Mouse (Mus musculus) urinary bladder, postnatal 10 days (tissue): ENCODE results near the gene Tmem190.

ENCODE experiments used
- DNase-seq: peaks from one replicate; pipeline ENCODE4 v3.0.0; 2022; ENCODE audit warnings: low spot score

The Tmem190 gene

GRCm38 (mm10) chr7:4782759-4783158 lies at the start of gene Tmem190, which contains the start of gene Il11:
TSS of gene Tmem190 (plus strand) at chr7:4782937.
TSS of gene Il11 (minus strand) at chr7:4782859.
- DNase-seq: no peak

DNA sequence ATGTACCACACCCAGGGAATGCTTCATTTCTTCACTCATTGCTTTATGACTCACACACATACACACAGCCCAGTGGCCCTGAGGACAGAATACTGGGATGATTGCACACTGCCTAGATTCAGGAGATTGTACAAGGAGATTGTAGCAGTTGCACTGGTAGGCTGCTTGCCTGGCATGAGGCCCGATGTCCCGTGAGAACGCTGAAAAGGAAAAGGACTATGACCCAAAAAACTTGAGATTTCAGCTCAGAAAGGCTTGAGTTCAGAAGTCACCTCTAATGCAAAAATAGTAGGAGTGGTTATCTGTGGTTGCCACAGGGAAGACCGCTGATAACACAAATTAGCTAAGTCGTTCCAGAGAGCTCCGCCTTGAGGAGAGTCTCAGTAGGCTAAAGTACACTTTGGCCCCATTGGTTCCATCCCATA lies 49.8 kb upstream of the Tmem190 start:
- DNase-seq: no peak

DNA sequence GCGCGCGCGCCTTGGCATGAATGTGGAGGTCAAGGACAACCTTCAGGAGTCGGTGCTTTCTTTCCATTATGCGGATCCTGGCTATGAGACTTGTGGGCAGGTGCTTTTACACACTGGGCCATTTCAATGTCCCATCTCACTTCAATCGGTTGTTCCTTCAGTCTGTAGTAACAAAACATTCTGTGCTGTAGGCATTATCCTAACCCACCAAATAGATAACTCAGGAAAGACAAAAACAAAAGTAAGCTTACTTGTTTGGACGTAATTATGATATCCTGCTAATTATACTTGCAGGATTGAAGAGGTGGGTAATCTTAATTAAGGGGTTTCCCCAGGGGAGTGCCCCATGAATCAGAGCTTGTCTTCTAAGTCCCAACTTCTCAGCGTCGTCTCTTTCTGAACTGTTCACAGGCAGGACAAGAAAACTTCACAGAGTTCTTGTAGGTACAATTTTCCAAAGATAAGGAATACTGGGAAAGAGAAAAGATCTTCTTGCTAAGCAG lies 43.6 kb upstream of the Tmem190 start:
- no peak for DNase-seq

GRCm38 (mm10) chr7:4739544-4740275 lies 43.0 kb upstream of the Tmem190 start, which contains the start of gene Kmt5c:
TSS of gene Kmt5c (plus strand) at chr7:4740115.
- peak; percentile 94 for DNase-seq

DNA sequence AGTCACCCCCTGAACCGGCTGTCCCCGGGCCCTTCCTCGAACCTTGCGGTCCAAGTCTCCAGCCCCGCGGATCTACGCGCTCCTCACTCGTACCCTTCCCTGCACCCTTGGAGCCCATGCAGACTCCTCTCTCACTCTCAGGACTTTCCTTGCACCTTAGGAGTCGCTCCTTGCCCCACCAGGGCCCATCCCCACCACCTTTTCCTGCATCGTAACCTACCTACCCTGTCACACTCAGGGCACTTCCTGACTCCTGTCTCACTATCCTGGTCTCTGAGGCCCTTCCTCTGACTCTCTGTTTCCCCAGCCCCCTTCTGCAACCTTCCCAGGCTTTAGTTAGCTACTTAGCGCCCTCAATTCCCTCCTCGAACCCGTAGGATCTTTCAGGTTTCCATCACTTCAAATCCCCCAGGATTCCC lies 42.4 kb upstream of the Tmem190 start:
- no peak for DNase-seq

DNA sequence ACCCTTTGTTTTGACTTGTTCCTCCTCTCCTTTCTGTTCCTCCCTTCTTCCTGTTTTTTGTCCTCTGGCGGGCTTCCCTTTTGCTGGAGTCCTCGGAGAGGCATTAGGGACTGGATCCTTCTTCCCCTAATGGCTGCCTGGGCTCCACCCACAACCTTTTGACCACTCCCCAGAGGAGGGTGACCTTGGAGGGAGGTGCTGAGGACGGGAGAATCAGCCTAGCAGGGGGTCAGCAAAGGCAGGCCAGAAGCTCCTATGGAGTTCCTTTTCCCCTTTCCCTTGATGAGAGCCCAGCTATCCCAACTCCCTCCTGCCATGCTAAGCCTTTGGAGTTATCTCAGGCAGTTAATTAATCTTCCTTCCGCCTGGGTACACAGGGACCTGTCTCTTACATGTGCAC lies 41.6 kb upstream of the Tmem190 start:
- DNase-seq: no peak

GRCm38 (mm10) chr7:4741672-4742481 lies 40.9 kb upstream of the Tmem190 start:
- DNase-seq: no peak

GRCm38 (mm10) chr7:4742482-4742819 lies 40.3 kb upstream of the Tmem190 start:
- no peak for DNase-seq

DNA sequence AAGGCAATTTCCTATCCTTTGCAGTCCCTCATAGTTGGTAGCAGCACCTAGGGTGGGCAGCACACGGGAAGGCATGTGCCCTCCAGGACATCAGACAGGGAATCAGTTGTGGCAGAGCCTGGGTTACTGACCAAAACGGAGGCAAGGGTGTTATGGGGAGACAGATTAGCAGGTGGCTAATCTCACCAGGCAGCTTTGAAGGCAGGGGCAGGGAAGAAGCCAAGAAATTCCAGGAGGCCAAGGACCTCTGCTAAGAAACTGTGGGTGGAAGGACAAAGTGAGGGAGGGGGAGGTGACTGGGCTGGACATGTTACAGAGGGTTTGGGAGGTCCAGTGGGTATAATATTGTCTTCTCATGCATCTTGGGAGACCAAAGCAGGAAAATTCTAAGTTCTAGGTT lies 39.4 kb upstream of the Tmem190 start:
- DNase-seq: no peak

DNA sequence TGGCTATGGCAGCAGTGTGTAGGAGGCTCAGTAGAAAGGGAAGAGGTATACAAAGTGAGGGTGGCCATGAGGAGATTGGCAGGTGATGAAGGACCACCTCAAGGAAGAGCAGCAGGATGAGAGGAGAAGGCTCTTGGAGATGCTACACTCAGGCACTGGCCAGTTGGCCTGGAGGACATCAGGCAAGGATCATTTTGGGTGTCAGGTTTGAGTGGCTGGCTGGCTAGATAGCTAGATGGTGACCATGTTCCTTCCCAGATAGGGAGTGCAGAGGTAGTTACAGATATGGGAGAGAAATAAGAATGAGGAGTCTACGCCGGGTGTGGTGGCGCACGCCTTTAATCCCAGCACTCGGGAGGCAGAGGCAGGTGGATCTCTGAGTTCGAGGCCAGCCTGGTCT lies 37.9 kb upstream of the Tmem190 start:
- DNase-seq: no peak

DNA sequence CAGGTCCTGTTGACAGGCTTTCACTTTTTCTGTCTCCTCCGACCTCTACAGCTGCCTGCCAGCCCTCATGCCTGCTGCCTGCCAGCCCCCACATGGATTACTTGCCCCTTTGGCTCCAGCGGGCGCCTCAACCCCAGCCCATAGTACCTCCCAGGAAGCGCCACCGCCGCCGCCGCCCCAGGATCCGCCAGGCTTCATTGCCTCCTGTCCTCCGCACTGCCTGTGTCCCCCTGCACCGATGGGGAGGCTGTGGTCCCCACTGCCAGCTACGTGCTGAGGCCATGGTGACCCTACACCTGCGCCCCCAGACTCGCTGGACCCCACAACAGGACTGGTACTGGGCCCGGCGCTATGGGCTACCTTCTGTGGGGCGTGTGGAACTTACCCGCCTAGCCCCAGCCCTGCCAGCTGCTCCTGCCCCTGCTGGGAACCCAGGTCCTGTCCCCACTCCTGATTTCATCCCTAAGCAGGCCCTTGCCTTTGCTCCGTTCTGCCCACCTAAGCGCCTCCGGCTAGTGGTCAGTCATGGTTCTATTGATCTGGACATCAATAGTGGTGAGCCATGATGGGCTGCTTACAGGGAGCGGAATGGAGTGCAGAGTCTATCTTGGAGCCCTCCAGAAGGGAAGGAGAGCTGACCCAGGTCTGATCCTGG lies 36.3 kb upstream of the Tmem190 start:
- DNase-seq: no peak

DNA sequence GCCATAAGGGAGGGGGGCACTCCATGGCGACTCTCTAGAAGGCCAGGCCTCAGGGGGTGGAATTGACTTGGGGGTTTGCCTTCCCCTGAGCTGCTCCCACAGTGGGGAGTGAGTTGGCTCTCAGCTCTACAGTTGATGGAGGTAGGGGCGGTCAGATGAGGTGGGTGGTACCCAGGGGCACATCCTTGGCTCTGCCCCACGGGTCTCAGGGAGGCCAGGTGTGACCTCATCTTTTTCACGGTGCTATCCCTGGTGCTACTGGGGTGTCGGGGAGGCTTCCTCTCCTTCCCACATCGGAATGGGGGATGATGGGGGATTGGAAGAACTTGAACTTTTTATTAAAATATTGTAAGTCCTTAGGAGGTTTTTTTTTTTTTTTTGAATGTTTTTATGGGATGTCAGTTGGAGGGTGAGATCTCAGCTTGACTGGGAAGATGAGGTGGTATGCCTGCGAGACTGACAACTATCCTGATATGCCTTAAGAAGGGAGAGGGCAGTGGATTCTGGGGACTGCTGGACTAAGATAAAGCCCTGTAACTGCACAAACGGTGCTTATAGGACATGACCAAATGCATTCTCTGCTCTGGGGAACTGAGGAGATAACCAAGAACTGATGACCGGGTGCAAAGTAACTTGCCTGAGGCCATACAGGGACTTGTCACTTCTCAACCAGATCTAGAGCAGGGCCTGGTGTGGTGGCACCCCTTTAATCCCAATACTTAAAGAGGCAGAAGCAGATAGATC lies 35.4 kb upstream of the Tmem190 start:
- no peak for DNase-seq

- no peak for DNase-seq
Observed at GRCm38 (mm10) chr7:4748321-4748720, 34.4 kb upstream of the Tmem190 start.

DNA sequence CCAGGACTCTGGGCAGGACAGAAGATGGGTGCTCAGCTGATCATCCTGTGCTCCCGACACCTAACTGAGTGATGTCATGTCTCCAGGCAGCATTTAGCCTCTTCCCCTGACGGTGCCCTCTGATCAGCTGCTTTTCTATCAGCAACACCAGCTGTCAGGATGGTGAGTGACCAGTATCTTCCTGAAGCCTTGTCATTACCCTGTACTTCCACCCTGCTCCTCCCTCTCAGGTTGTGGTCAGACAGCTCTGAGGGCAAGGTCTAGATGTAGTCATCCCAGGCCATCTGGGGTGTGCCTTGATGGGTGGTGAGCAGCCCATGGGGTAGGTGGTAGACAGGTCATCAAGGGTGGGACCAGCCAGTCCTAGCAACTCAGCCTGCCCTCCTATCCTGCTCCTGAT lies 33.6 kb upstream of the Tmem190 start:
- DNase-seq: no peak

GRCm38 (mm10) chr7:4751971-4752820 lies 30.5 kb upstream of the Tmem190 start:
- no peak for DNase-seq

DNA sequence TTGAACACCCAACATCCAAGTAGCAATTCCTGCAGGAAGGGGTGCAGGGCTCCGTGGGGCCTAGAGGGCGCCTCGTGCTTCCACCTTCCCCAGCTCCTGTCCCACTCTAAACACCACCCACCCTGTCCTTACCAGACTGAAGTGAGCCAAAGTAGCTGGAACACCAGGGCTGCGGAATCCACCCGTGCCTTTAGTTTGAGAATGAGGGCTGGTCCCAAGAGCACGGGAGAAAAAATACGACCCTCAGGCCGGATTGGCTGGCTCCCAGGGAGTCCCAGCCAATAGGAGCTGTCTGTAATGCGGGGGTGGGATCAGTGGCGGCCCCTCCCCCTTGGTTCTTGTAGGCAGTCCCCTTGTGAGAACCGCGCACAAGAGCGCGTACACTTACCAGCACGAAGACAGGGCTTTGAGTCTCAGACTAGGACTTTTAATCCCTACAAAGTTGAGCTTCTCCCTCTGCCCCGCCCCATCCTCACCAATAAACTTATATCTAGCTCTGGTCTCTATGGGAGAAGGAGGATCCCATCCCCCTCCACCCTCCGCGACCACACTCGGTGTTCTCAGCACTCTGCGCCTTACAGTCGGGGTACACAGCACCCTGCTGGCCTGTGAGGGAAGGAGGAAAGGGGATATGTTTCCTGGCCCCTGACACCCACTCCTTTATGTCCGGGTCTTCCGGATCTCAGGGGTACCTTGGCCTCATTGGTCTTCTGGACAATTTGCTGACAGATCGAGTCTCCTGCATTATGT lies 29.7 kb upstream of the Tmem190 start, which contains the start of gene Cox6b2:
Gene Cox6b2, minus strand, starts transcription at position 274 of the 750 bp plus-strand sequence.
- no peak for DNase-seq

DNA sequence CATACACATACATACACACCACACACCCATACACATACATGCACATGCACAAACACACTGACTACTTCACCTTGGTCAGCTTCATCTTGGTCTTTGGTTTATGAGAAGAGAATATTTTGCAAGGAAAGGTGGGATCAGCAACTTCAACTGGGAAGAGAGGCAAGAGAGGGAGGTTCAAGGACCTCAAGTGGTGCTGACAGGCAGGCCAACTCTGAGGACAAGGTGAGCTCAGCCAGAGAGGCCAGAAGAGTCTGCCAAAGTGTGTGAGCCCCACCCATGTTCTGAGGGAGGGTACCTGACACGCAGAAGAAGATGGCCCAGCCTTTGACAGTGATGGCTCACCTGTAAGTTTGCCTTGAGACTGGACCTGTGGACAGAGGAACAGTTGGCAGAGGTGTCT lies 23.1 kb upstream of the Tmem190 start:
- DNase-seq: no peak

GRCm38 (mm10) chr7:4764946-4765710 lies 17.6 kb upstream of the Tmem190 start:
- no peak for DNase-seq

DNA sequence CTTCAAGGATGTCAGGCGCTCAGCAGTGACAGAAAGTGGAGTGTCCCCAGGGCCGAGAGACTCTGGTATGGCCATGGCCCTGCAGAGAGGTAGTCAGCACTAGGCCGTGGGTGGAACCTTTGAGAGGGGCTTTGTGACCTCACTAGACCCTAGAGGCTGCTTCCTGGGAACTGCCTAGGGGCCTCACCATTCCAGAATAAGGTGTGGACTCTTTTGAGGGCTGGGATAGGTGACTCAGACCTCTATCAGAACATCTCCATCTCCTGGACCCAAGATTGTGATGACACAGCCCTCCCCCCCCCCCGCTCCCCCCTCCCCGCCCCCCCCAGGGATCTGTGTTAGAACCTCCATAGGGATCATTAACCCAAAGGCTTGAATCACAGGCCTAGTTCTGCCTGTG lies 11.5 kb upstream of the Tmem190 start, which contains the start of gene Fam71e2:
Gene Fam71e2, minus strand, starts transcription at position 101 of the 400 bp plus-strand sequence.
- DNase-seq: no peak
